1 mouse cellular context compared by ENCODE assay signal in genomic region chr7:27166229-27166613, GRCm38 (mm10).
TF ChIP-seq lines count a peak whose summit lies in the region.

No protein-coding gene starts in this region.

TF ChIP-seq in C2C12, 6 proteins besides CTCF, POLR2A, EP300 and RAD21:
- TF ChIP-seq FOSL1 (IDR thresholded peaks at IDR 0.05; ENCODE audit: insufficient read depth, low read length, poor library complexity, severe bottlenecking) (no peak), MYOG (IDR thresholded peaks at IDR 0.05; ENCODE audit: control insufficient read depth, extremely low read depth, insufficient read length) (no peak), MYOD1 (IDR thresholded peaks at IDR 0.05; ENCODE audit: control insufficient read depth, insufficient read length, low read depth) (no peak), USF1 (IDR thresholded peaks at IDR 0.05; ENCODE audit: low read depth) (no peak), MAX (IDR thresholded peaks at IDR 0.05) (no peak), CEBPB (IDR thresholded peaks at IDR 0.05; ENCODE audit: low read depth) (no peak)
